Mouse (Mus musculus): ENCODE results near the gene Stab2. TPM values are rescaled to one million over a fixed set of nuclear protein-coding genes. Genes with fewer than 3 reads are reported as not detected.

Stab2 gene
- total and polyA plus RNA-seq, 3 experiments = 0.09 TPM; not detected in 2

DNA sequence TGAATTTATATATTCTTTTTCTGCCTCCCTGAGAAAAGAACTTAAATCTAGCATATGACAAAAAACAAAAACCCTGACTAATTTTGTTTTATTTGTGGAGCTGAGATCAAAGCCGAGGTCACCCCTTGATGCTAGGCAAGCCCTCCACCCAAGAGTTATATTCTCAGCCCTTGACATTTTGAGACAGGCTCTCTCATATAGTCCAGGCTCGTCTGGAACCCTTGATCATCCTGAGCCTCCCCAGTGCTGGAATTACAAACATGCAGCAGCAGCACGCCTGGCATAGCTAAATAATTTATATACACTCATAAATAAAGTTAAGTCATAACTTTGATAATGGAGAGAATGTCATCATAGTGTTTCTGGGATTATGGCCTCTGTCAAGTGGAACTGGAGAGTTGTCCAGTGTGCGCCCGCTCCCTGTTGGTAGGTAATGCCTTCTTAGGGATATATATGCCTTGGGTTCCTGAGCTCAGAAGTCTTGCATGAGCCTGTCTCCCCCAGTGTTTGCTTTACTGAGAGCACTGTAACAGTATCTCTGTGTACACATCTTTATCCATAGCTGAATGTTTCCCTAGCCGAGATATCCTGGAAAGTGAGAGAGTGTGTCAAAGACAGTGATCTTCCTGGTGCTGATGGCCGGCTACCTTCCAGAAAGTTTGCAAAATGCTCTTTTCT, 216.2 kb downstream of the Stab2 start:
- dilution Hi-C loops (cut with MboI; ENCODE audit: extremely low pct_ligation_motif_present, extremely low pct_unique_long_range_greater_than_20kb, low sequenced_read_pairs) = no loop called here

More for the DNA sequence above, 216.2 kb downstream of the Stab2 start:
- H3K27me3 ChIP-seq (replicated peaks) = no peaks in the 10 kb centered on the region
- peaks cover 16% of the 10 kb centered on the region for H3K79me2 ChIP-seq (replicated peaks; ENCODE audit: control insufficient read depth, extremely low read depth, insufficient read depth, poor library complexity, severe bottlenecking)
- no peak for DNase-seq (ENCODE audit: extremely low read depth)
- no peaks in the 10 kb centered on the region for H3K9me3 ChIP-seq (replicated peaks; ENCODE audit: low read length)
- peaks cover 7 to 42% of the 10 kb centered on the region in 2 experiments for H3K36me3 ChIP-seq (replicated peaks in 1 of 2; ENCODE audit: control insufficient read depth in 1 of 2, insufficient read depth in 1 of 2, low read length in 1 of 2)
- in situ Hi-C loops (cut with MboI; ENCODE audit: low pct_ligation_motif_present, low pct_unique_long_range_greater_than_20kb, low sequenced_read_pairs) = no loop called here
- no peak overlapping the region for H3K27ac ChIP-seq (ENCODE audit: insufficient read depth, low read depth)
- no peak overlapping the region for H3K4me2 ChIP-seq (ENCODE audit: insufficient read depth, low read depth, poor library complexity, severe bottlenecking)
- H3K4me3 ChIP-seq (replicated peaks in 1 of 3; ENCODE audit: low read depth in 2 of 3, low read length in 2 of 3, poor library complexity in 1 of 3) = no peak overlapping the region
- no peak for TF ChIP-seq MXI1 (IDR thresholded peaks at IDR 0.05; ENCODE audit: low read depth, low read length)
- no peak for TF ChIP-seq MAX (IDR thresholded peaks at IDR 0.05; ENCODE audit: low read length)
- TF ChIP-seq POLR2AphosphoS2 (IDR thresholded peaks at IDR 0.05; ENCODE audit: low read depth, low read length) = no peak
- no peak for TF ChIP-seq ETS1 (conservative IDR thresholded peaks at IDR 0.05; ENCODE audit: low read depth, low read length)
- no peak for TF ChIP-seq ZKSCAN1 (IDR thresholded peaks at IDR 0.05; ENCODE audit: borderline replicate concordance, low read depth, low read length)
- no peak for TF ChIP-seq NRF1 (IDR thresholded peaks at IDR 0.05; ENCODE audit: low read depth, low read length)
- TF ChIP-seq CTCF (conservative IDR thresholded peaks at IDR 0.05 in 1 of 2, IDR thresholded peaks at IDR 0.05 in 1 of 2; ENCODE audit: low read depth in 2 of 2, low read length in 2 of 2) = no peak
- TF ChIP-seq IRF4 (IDR thresholded peaks at IDR 0.05; ENCODE audit: low read depth, low read length) = no peak
- no peak for TF ChIP-seq USF2 (conservative IDR thresholded peaks at IDR 0.05; ENCODE audit: low read depth, low read length)
- no peak for TF ChIP-seq SMC3 (IDR thresholded peaks at IDR 0.05; ENCODE audit: low read depth, low read length)
- no peak for TF ChIP-seq MYC (IDR thresholded peaks at IDR 0.05; ENCODE audit: low read depth, low read length)
- no peak for TF ChIP-seq GABPA (IDR thresholded peaks at IDR 0.05; ENCODE audit: insufficient replicate concordance, low read depth, low read length)
- TF ChIP-seq SIN3A (IDR thresholded peaks at IDR 0.05; ENCODE audit: low read length) = no peak
- no peak overlapping the region for H3K9ac ChIP-seq (ENCODE audit: insufficient read depth, low read depth)
- H3K4me1 ChIP-seq (ENCODE audit: control insufficient read depth in 1 of 2, insufficient read depth in 2 of 2) = peaks cover 8 to 39% of the 10 kb centered on the region in 2 experiments; a peak in 3 of 4 replicates

Other genes starting within 250 kb of the Stab2 start
- gene Gm49358, start 244.1 kb downstream of the Stab2 start, total RNA-seq (2012; rRNA removed) = 1.2 and 2.0 TPM in 2 replicates
- not detected in 2 replicates for gene Gm49358, start 244.1 kb downstream of the Stab2 start, total RNA-seq (2014; rRNA removed)
- gene Gm49358, start 244.1 kb downstream of the Stab2 start, polyA plus RNA-seq (2012; ENCODE audit: insufficient read length, low read depth) = 3.8 TPM in 1 of 2 replicates, not detected in the other
- gene Nt5dc3, start 229.0 kb downstream of the Stab2 start, total RNA-seq (2012; rRNA removed) = 4.6 and 7.1 TPM in 2 replicates
- 6.0 and 6.5 TPM in 2 replicates for gene Nt5dc3, start 229.0 kb downstream of the Stab2 start, total RNA-seq (2014; rRNA removed)
- 15.0 and 15.9 TPM in 2 replicates for gene Nt5dc3, start 229.0 kb downstream of the Stab2 start, polyA plus RNA-seq (2012; ENCODE audit: insufficient read length, low read depth)
- gene 1700113H08Rik, start 50.0 kb upstream of the Stab2 start, total RNA-seq (2012; rRNA removed) = not detected in 2 replicates
- gene 1700113H08Rik, start 50.0 kb upstream of the Stab2 start, total RNA-seq (2014; rRNA removed) = not detected in 2 replicates
- not detected in 2 replicates for gene 1700113H08Rik, start 50.0 kb upstream of the Stab2 start, polyA plus RNA-seq (2012; ENCODE audit: insufficient read length, low read depth)